Mouse (Mus musculus) kidney, embryonic 15.5 days (tissue): ENCODE measurements around the gene Crtac1. TPM values are rescaled to one million over a fixed set of nuclear protein-coding genes. Genes with fewer than 3 reads are reported as not detected.

Experiments
- ATAC-seq: fragments of 200-750 bp; cut with Nextera tagmentation; replicated peaks from 2 replicates; pipeline ENCODE4 v1.8.0; 2017; ENCODE audit warnings: moderate TSS enrichment; ENCODE audit not compliant: low FRiP score
- H3K27ac ChIP-seq: fragments of 300-500 bp; sonication (generic); 2 replicates; pipeline ENCODE4 v1.5.1; 2015; ENCODE audit warnings: mild to moderate bottlenecking, inconsistent platforms
- H3K27me3 ChIP-seq: fragments of 300-500 bp; sonication (generic); 2 replicates; pipeline ENCODE4 v1.6.1; 2015; ENCODE audit warnings: inconsistent platforms
- H3K36me3 ChIP-seq: fragments of 300-500 bp; sonication (generic); 2 replicates; pipeline ENCODE4 v1.6.1; 2015; ENCODE audit warnings: inconsistent platforms
- H3K4me1 ChIP-seq: fragments of 300-500 bp; sonication (generic); 2 replicates; pipeline ENCODE4 v1.6.1; 2015; ENCODE audit warnings: inconsistent platforms
- H3K4me2 ChIP-seq: fragments of 300-500 bp; sonication (generic); 2 replicates; pipeline ENCODE4 v1.6.1; 2015; ENCODE audit warnings: moderate library complexity, mild to moderate bottlenecking, inconsistent platforms
- H3K4me3 ChIP-seq: fragments of 300-500 bp; sonication (generic); replicated peaks from 2 replicates; pipeline ENCODE4 v1.5.1; 2015; ENCODE audit warnings: mild to moderate bottlenecking, inconsistent platforms
- H3K9ac ChIP-seq: fragments of 300-500 bp; sonication (generic); 2 replicates; pipeline ENCODE4 v1.6.1; 2015; ENCODE audit warnings: mild to moderate bottlenecking, inconsistent platforms
- H3K9me3 ChIP-seq: fragments of 300-500 bp; sonication (generic); replicated peaks from 2 replicates; pipeline ENCODE4 v1.6.1; 2016; ENCODE audit warnings: inconsistent platforms
- WGBS: fragments of 180-500 bp; shearing (Covaris S2); methylation state at CpG from one replicate; pipeline ENCODE4 v1.1.7; 2015; ENCODE audit warnings: mixed read lengths; 5-methylcytosine and 5-hydroxymethylcytosine counted together
- polyA plus RNA-seq: library from polyadenylated mRNA; unstranded; fragments of >200 nt; fragmentation: Nextera tagmentation; extraction: Ambion mirVana; gene quantifications from 2 replicates; pipeline ENCODE4 v1.2.1, GENCODE M21; 2015

Crtac1 gene
- polyA plus RNA-seq, 1 experiment from 2014 or later: 7.0 TPM

- no peak overlapping the region for H3K4me2 ChIP-seq
- 56% methylated on average over 13 of the region's 13 CpGs for WGBS
- no peaks in the 10 kb centered on the region for H3K9me3 ChIP-seq
- peaks cover 18% of the 10 kb centered on the region for H3K4me1 ChIP-seq
- no peak overlapping the region for H3K27ac ChIP-seq
- no peaks in the 10 kb centered on the region for H3K36me3 ChIP-seq
- H3K27me3 ChIP-seq: peaks cover 15% of the 10 kb centered on the region; the same call in 1 of the 2 replicates
- ATAC-seq: peak; percentile 57
- no peak overlapping the region for H3K9ac ChIP-seq
- no peak overlapping the region for H3K4me3 ChIP-seq
Observed at GRCm38 (mm10) chr19:42304506-42304905, 127.1 kb downstream of the Crtac1 start.

- no peak overlapping the region for H3K9ac ChIP-seq
- no peaks in the 10 kb centered on the region for H3K9me3 ChIP-seq
- H3K4me2 ChIP-seq: no peak overlapping the region
- no peak for ATAC-seq
- H3K27ac ChIP-seq: no peak overlapping the region
- no peaks in the 10 kb centered on the region for H3K36me3 ChIP-seq
- H3K27me3 ChIP-seq: peaks cover 15% of the 10 kb centered on the region; the same call in 1 of the 2 replicates
- peaks cover 18% of the 10 kb centered on the region for H3K4me1 ChIP-seq
- H3K4me3 ChIP-seq: no peak overlapping the region
- 56% methylated on average over 12 of the region's 12 CpGs for WGBS
Observed at GRCm38 (mm10) chr19:42303210-42303813, 128.3 kb downstream of the Crtac1 start.

- no peaks in the 10 kb centered on the region for H3K27me3 ChIP-seq
- no peak overlapping the region for H3K4me3 ChIP-seq
- no peak overlapping the region for H3K9ac ChIP-seq
- WGBS: 59% methylated on average over 6 of the region's 6 CpGs
- no peaks in the 10 kb centered on the region for H3K9me3 ChIP-seq
- no peak overlapping the region for H3K4me2 ChIP-seq
- peaks cover 8% of the 10 kb centered on the region for H3K4me1 ChIP-seq
- H3K36me3 ChIP-seq: no peaks in the 10 kb centered on the region
- ATAC-seq: no peak
- no peak overlapping the region for H3K27ac ChIP-seq
Observed at GRCm38 (mm10) chr19:42293216-42293615, 138.4 kb downstream of the Crtac1 start.

- no peaks in the 10 kb centered on the region for H3K27me3 ChIP-seq
- no peak for ATAC-seq
- H3K27ac ChIP-seq: no peak overlapping the region
- H3K4me1 ChIP-seq: peaks cover 8% of the 10 kb centered on the region
- no peaks in the 10 kb centered on the region for H3K36me3 ChIP-seq
- H3K9me3 ChIP-seq: no peaks in the 10 kb centered on the region
- no peak overlapping the region for H3K4me2 ChIP-seq
- H3K9ac ChIP-seq: no peak overlapping the region
- 57% methylated on average over 8 of the region's 8 CpGs for WGBS
- H3K4me3 ChIP-seq: no peak overlapping the region
Observed at GRCm38 (mm10) chr19:42292106-42292505, 139.5 kb downstream of the Crtac1 start.

- Histone ChIP-seq H3K27me3 (no peaks in the 10 kb centered on the region), H3K4me1 (peaks cover 8% of the 10 kb centered on the region), H3K4me3 (no peak overlapping the region), H3K4me2 (no peak overlapping the region), H3K27ac (no peak overlapping the region), H3K36me3 (no peaks in the 10 kb centered on the region), H3K9ac (no peak overlapping the region), H3K9me3 (no peaks in the 10 kb centered on the region)
- no peak for ATAC-seq
- 29% methylated on average over 7 of the region's 7 CpGs for WGBS
Observed at GRCm38 (mm10) chr19:42290954-42291661, 140.5 kb downstream of the Crtac1 start.

- H3K4me1 ChIP-seq: peaks cover 16% of the 10 kb centered on the region
- no peaks in the 10 kb centered on the region for H3K27me3 ChIP-seq
- H3K4me3 ChIP-seq: no peak overlapping the region
- no peak overlapping the region for H3K9ac ChIP-seq
- H3K27ac ChIP-seq: no peak overlapping the region
- no peak overlapping the region for H3K4me2 ChIP-seq
- no peaks in the 10 kb centered on the region for H3K9me3 ChIP-seq
- ATAC-seq: no peak
- 49% methylated on average over 4 of the region's 4 CpGs for WGBS
- no peaks in the 10 kb centered on the region for H3K36me3 ChIP-seq
Observed at GRCm38 (mm10) chr19:42288361-42288760, 143.2 kb downstream of the Crtac1 start.

- Histone ChIP-seq H3K27me3 (no peaks in the 10 kb centered on the region), H3K9ac (no peak overlapping the region), H3K36me3 (no peaks in the 10 kb centered on the region), H3K4me3 (no peak overlapping the region), H3K4me2 (no peak overlapping the region), H3K9me3 (no peaks in the 10 kb centered on the region), H3K27ac (no peak overlapping the region), H3K4me1 (peaks cover 12% of the 10 kb centered on the region)
- WGBS: 63% methylated on average over 8 of the region's 8 CpGs
- ATAC-seq: peak; percentile 52; the same call in 1 of the 2 replicates
Observed at GRCm38 (mm10) chr19:42284178-42284577, 147.4 kb downstream of the Crtac1 start.

GRCm38 (mm10) chr19:42279611-42280010, 152.0 kb downstream of the Crtac1 start:
- Histone ChIP-seq H3K36me3 (no peaks in the 10 kb centered on the region), H3K4me2 (no peak overlapping the region), H3K9me3 (no peaks in the 10 kb centered on the region), H3K4me1 (peaks cover 9% of the 10 kb centered on the region), H3K27me3 (peaks cover 3% of the 10 kb centered on the region), H3K9ac (no peak overlapping the region), H3K4me3 (no peak overlapping the region), H3K27ac (no peak overlapping the region)
- WGBS: 69% methylated on average over 3 of the region's 3 CpGs
- ATAC-seq: no peak

GRCm38 (mm10) chr19:42278461-42278860, 153.1 kb downstream of the Crtac1 start:
- peaks cover 3% of the 10 kb centered on the region for H3K27me3 ChIP-seq
- ATAC-seq: no peak
- 72% methylated on average over 5 of the region's 5 CpGs for WGBS

GRCm38 (mm10) chr19:42277288-42277687, 154.3 kb downstream of the Crtac1 start:
- H3K9ac ChIP-seq: no peak overlapping the region
- H3K36me3 ChIP-seq: no peaks in the 10 kb centered on the region
- peaks cover 4% of the 10 kb centered on the region for H3K4me1 ChIP-seq
- 82% methylated on average over 6 of the region's 6 CpGs for WGBS
- no peak overlapping the region for H3K4me2 ChIP-seq
- H3K27ac ChIP-seq: no peak overlapping the region
- ATAC-seq: no peak
- no peaks in the 10 kb centered on the region for H3K9me3 ChIP-seq
- no peak overlapping the region for H3K4me3 ChIP-seq
- H3K27me3 ChIP-seq: peaks cover 3% of the 10 kb centered on the region

More at GRCm38 (mm10) chr19:42278461-42278860, 153.1 kb downstream of the Crtac1 start:
- Histone ChIP-seq H3K4me1 (peaks cover 4% of the 10 kb centered on the region), H3K4me3 (no peak overlapping the region), H3K27ac (no peak overlapping the region), H3K9ac (no peak overlapping the region), H3K4me2 (no peak overlapping the region), H3K36me3 (no peaks in the 10 kb centered on the region), H3K9me3 (no peaks in the 10 kb centered on the region)

GRCm38 (mm10) chr19:42272003-42272963, 159.3 kb downstream of the Crtac1 start:
- 39% methylated on average over 14 of the region's 14 CpGs for whole genome bisulfite sequencing
- Histone ChIP-seq H3K4me3 (no peak overlapping the region), H3K27me3 (peaks cover 24% of the 10 kb centered on the region), H3K9me3 (no peaks in the 10 kb centered on the region), H3K36me3 (no peaks in the 10 kb centered on the region), H3K4me2 (no peak overlapping the region), H3K4me1 (peaks cover 4% of the 10 kb centered on the region), H3K27ac (no peak overlapping the region), H3K9ac (no peak overlapping the region)
- ATAC-seq: no peak

GRCm38 (mm10) chr19:42271182-42271581, 160.4 kb downstream of the Crtac1 start:
- Histone ChIP-seq H3K9ac (no peak overlapping the region), H3K4me1 (peaks cover 4% of the 10 kb centered on the region), H3K27ac (no peak overlapping the region), H3K36me3 (no peaks in the 10 kb centered on the region), H3K27me3 (peaks cover 23% of the 10 kb centered on the region), H3K9me3 (no peaks in the 10 kb centered on the region), H3K4me2 (no peak overlapping the region), H3K4me3 (no peak overlapping the region)
- WGBS: 76% methylated on average over 7 of the region's 7 CpGs
- no peak for ATAC-seq
